Mouse (Mus musculus) common myeloid progenitor, adult 5-6 weeks (primary cell): Measurements from ENCODE around the gene Dcst1. TPM values are rescaled to one million over a fixed set of nuclear protein-coding genes. Genes with fewer than 3 reads are reported as not detected.
A peak's percentile ranks its signal among the peaks of the same experiment; 100 is the strongest.

Experiments used
- ATAC-seq: replicated peaks from 2 replicates; pipeline ENCODE4 v1.8.0; 2016; ENCODE audit warnings: low read depth, mild to moderate bottlenecking, moderate TSS enrichment, inconsistent platforms; ENCODE audit not compliant: poor library complexity, severe bottlenecking
- total RNA-seq: library from RNA; stranded (forward); fragments of 200-1000, 187-1606 nt; gene quantifications from 2 replicates; pipeline ENCODE4 v1.2.3, GENCODE M21; 2017

Gene Dcst1
- total RNA-seq, 1 experiment from 2014 or later, result 0.09 TPM

- ATAC-seq, result no peak
These were observed 46.7 kb downstream of the Dcst1 start for GRCm38 (mm10) chr3:89318316-89318715.

- ATAC-seq, result no peak
These were observed 47.8 kb downstream of the Dcst1 start for GRCm38 (mm10) chr3:89317246-89317645.

DNA sequence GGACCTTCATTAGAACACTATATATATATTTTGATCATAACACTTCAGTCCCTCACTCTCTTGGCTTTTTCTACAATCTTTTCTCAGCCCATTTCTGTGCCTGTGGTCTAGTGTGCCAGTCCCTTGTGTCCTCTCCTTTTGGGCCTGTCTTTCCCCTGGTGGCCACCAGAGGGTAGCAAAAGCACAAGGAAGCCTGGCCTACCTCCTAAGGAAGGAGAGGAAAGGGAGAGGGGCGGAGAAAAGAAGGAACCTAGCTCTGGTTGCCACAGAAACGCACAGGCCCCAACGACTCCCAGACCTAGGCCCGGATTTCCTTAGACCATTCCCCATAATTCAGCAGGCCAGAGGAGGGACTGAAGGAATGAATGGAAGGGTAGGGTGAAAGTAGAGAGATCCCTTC lies 48.2 kb downstream of the Dcst1 start:
- peak; percentile 68 for ATAC-seq

DNA sequence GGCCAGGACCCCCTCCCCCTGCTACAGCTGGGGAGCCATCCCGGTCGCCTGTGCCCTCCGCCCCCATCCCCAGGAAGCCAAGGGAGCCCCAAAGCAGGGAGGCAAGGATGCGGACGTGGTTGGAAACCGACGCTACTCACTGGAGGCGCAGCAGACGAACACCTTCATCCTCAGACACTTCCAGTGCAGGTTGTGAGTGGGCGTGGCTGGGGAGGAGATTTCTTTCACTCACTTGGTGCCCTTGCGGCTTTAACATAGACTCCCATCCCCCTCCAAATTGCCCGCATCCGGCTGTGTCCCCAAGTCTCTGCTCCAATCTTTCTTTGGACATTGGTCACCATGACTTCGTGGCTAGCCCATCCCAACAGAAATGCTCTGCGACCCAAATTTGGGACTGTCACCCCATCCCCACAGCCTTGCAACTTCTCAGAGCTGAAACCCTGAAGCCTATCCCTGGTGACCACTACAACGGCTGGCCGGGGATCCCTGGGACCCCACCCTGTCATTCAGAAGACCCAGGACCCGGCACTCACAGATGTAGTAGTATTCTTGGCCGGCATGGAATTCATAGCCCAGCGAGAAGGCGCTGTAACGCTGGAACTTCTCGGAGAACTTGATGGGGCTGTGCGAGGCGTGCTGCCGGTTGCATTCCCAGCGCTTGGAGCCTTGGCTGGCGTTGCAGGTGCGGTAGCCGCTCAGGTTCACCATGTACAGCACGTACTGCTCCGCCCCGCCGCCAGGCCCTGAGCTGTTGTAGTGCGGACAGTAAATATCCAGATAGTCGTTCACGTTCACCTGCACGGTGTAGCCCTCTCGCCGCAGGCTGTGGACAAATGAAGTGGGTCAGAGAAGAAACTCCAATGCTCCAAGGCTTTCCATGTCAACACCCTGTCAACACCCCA lies 48.9 kb downstream of the Dcst1 start:
- ATAC-seq, result 0 out of 2 replicates have a peak, but pooled peaks have one; percentile 1

DNA sequence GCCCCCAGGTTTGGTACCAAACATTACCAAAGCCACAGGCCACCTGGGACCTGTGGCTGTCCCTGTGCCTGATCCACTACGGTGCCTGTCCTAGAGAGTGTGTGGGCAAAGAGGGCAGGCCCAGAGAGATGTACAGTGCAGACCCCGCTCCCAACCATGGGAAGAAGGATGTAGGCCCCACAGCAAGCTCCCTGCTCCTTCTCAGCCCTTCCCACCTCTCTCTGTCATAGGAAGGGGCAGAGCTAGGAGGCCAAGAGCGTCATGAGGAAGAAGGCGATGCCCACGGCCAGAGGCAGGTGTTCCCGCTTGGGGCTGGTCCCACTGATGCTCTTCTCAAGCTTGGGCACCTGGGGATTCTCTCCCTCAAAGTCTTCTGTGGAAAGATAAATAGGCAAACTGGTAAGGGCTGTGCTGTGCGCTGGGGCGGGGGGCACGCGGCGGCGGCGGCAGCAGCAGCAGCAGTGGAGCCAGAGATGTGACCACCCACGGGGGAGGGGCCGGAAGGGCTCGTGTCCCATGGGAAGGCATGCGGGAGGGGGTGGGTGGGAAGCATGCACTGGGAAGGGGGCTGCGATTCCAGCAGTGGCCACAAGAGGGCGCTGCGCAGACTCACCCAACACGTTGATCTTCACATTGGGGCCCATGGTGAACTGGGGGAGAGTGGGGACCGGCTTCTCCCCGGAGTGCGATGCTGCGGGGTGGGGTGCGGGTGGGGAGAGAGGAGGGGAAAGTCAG lies 49.7 kb downstream of the Dcst1 start:
- ATAC-seq, result peak; percentile 33; the same call in 1 of the 2 replicates

DNA sequence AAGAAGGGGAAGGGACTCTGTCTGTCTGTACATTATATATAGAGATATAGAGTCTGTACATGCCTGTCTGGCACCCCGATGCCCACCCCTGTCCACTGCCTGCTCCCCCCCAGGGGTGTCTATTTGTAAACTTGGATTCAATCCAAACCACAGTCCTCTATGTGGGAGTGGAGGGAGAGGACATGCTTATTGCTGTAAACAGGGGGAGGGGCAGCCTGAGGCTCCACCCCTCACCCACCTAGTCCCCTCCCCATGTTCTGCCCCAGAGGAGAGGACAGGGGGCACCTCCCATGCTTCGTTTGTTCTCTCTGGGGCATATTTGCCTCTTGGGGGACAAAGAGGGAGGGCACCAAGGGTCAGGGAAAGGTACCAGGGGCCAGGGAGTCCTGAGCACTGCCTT lies 50.3 kb downstream of the Dcst1 start:
- ATAC-seq, result no peak

DNA sequence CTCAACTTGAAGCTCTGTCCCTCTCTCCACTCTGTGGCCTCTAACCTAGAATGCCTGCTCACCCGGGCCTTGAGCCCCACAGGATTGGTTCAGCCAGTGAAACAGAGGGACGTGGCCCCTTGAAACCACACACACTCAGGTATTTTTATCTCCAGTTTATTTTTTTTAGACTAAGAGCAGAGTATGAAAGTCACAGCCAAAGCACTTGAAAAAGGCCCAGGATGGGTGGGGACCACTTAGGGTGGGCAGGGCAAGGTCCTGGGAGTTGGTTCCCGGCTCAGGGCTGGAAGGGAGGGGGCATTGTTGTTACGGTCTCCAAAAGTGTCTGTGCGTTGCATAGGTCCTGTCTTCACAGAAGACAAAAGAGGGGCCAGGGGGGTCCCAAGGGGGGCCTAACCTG lies 50.7 kb downstream of the Dcst1 start:
- ATAC-seq, result no peak

DNA sequence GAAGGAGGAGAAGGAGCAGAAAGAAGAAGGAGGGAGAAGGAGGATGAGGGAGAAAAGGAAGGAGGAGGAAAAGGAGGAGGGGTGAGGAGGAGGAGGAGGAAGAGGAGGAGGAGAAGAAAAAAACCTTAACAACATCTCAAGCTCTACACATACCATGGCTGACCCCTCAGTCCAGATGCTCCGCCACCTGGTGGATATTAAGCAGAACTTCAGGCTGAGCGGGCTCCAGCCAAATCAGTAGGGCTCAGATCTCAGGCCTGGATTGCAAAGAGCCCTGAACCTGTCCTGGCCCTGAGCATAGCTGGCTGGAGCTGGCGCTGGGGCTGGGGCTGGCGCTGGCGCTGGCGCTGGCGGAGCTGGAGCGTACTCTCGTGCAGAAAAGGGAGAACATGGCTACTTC lies 57.0 kb downstream of the Dcst1 start:
- peak; percentile 98 for ATAC-seq

DNA sequence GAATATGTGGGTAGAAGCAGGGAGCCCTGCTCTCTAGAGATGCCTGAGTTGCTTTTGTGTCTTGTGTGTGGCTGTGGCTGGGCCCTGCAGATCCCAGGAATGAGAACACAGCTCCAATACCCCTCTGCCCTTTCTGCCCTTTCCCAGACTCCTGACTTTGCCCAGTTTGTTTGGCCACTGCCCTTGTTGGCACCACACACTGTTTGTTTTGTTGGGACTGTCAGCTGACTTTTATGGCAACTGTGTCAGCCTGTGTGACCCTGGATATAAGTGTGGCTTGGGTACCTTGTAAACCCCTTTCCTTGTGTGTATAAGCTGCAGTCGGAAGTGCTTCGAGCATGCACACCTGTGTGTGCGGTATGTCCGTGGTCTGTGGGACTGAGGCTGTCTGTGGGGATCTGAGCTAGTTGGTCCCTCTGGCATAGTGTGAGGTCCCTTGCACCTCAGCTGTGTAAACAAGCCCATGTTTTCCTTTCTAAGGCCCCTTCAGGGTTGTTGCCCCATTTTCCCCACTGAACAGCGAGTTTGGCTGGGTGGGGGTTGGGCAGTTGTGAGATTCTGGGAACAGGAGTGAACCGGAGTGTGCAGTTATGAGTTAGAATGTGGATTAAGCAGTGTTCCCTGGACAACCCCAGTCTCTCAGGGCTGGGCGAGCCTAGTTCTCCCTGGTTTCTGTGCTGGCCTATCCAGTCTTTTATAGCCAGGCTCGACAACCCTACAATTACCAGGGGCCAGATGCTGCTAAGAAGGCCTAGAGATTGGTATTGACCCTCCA lies 59.3 kb downstream of the Dcst1 start:
- no peak for ATAC-seq

DNA sequence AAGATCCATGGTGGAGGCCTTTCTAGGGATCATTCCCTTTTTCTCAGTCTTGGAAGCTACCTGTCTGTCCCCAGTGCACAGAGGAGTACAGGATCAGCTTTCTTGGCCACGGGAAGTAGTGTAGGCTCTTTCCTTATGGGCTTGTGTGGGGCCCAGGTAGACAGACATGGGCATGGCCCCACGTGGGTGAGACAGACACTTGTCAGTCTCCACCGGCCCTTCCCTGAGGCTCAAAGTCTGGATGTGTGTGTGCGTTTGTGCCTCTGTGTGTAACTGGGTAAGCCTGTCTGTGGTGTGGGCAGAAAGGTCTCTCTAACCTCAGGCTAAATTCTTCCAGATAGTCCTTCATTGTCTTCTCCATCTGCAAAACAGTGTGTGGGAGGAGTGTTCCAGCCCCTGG lies 59.9 kb downstream of the Dcst1 start:
- ATAC-seq, result no peak

DNA sequence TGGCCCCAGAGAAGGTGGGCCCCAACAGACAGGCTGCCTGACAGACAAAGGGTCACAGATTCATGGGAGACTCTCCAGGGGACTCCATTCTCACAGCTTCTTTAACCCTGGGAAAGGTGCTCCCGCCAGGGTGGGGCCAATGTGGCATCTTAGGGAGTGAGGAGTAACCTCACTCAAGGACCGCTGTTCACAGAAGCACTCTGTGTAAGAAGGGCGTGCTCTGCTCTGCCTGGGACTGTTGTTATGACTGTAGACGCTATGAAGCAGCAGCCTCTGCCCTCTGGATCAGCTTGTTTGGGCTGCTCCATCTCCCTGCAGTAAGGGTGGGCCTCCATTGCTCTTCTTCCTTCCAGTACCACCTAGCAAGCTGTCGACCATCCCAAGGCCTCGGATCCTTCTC lies 60.6 kb downstream of the Dcst1 start:
- ATAC-seq, result no peak

- 0 out of 2 replicates have a peak, but pooled peaks have one; percentile 36 for ATAC-seq
These were observed 64.5 kb downstream of the Dcst1 start for GRCm38 (mm10) chr3:89300514-89300913.

Other genes starting within 250 kb of the Dcst1 start
- 44.1 and 92.6 TPM in 2 replicates for gene Pklr, start 229.1 kb downstream of the Dcst1 start, total RNA-seq
- gene Hcn3, start 205.1 kb downstream of the Dcst1 start, total RNA-seq, result 0.37 and 0.53 TPM in 2 replicates
- 48.5 and 80.8 TPM in 2 replicates for gene Clk2, start 200.5 kb downstream of the Dcst1 start, total RNA-seq
- 29.2 and 46.9 TPM in 2 replicates for gene Scamp3, start 187.8 kb downstream of the Dcst1 start, total RNA-seq
- 4.5 and 8.6 TPM in 2 replicates for gene Fam189b, start 182.1 kb downstream of the Dcst1 start, total RNA-seq
- 37.8 and 41.5 TPM in 2 replicates for gene Gba, start 162.3 kb downstream of the Dcst1 start, total RNA-seq
- gene Thbs3, start 150.1 kb downstream of the Dcst1 start, total RNA-seq, result 0.09 TPM in 1 of 2 replicates, not detected in the other
- 81.9 and 104 TPM in 2 replicates for gene Mtx1, start 138.2 kb downstream of the Dcst1 start, total RNA-seq
- gene Muc1, start 136.2 kb downstream of the Dcst1 start, total RNA-seq, result 0.29 TPM in 1 of 2 replicates, not detected in the other
- gene Krtcap2, start 119.3 kb downstream of the Dcst1 start, total RNA-seq, result 142 and 159 TPM in 2 replicates
- 0.49 and 7.1 TPM in 2 replicates for gene Trim46, start 118.9 kb downstream of the Dcst1 start, total RNA-seq
- 63.6 and 66.6 TPM in 2 replicates for gene Dpm3, start 105.9 kb downstream of the Dcst1 start, total RNA-seq
- 32.5 and 65.3 TPM in 2 replicates for gene Slc50a1, start 94.7 kb downstream of the Dcst1 start, total RNA-seq
- not detected in 2 replicates for gene Efna1, start 84.1 kb downstream of the Dcst1 start, total RNA-seq
- gene Efna3, start 42.3 kb downstream of the Dcst1 start, total RNA-seq, result not detected in 2 replicates
- gene Efna4, start 27.2 kb downstream of the Dcst1 start, total RNA-seq, result 1.7 and 3.8 TPM in 2 replicates
- gene Adam15, start 15.3 kb downstream of the Dcst1 start, total RNA-seq, result 34.0 and 35.2 TPM in 2 replicates
- not detected in 2 replicates for gene Dcst2, start 3.3 kb downstream of the Dcst1 start, total RNA-seq
- 5.0 and 5.3 TPM in 2 replicates for gene Zbtb7b, start 29.5 kb upstream of the Dcst1 start, total RNA-seq
- gene Lenep, start 37.5 kb upstream of the Dcst1 start, total RNA-seq, result 1.6 TPM in 1 of 2 replicates, not detected in the other
- 7.1 and 12.0 TPM in 2 replicates for gene Flad1, start 46.6 kb upstream of the Dcst1 start, total RNA-seq
- gene Cks1b, start 53.1 kb upstream of the Dcst1 start, total RNA-seq, result 151 and 194 TPM in 2 replicates
- gene Shc1, start 53.2 kb upstream of the Dcst1 start, total RNA-seq, result 28.2 and 41.0 TPM in 2 replicates
- gene Pygo2, start 65.0 kb upstream of the Dcst1 start, total RNA-seq, result 13.5 and 13.9 TPM in 2 replicates
- gene Pbxip1, start 71.5 kb upstream of the Dcst1 start, total RNA-seq, result 13.6 and 21.3 TPM in 2 replicates
- 20.7 and 22.1 TPM in 2 replicates for gene Pmvk, start 89.3 kb upstream of the Dcst1 start, total RNA-seq
- not detected in 2 replicates for gene Kcnn3, start 154.9 kb upstream of the Dcst1 start, total RNA-seq